Mouse (Mus musculus) heart, adult 2 months (tissue): ENCODE data around the gene Phospho1. TPM values are rescaled to one million over a fixed set of nuclear protein-coding genes. Genes with fewer than 3 reads are reported as not detected.

Source experiments
- DNase-seq, 2 experiments: peaks; one replicate each; pipeline ENCODE4 v3.0.0; 2021
- H3K27ac ChIP-seq: fragments of 200-600 bp; 2 replicates; pipeline ENCODE4 v1.8.1; 2022
- H3K27me3 ChIP-seq: fragments of 200-500 bp; 2 replicates; pipeline ENCODE4 v1.6.1; 2012; ENCODE audit warnings: mild to moderate bottlenecking, low read length, inconsistent platforms, mixed read lengths; ENCODE audit not compliant: control insufficient read depth, insufficient read depth
- H3K36me3 ChIP-seq: fragments of 200-500 bp; 2 replicates; pipeline ENCODE4 v1.6.1; 2012; ENCODE audit warnings: low read length, inconsistent platforms; ENCODE audit not compliant: control insufficient read depth, insufficient read depth
- H3K4me1 ChIP-seq: fragments of 200-500 bp; 2 replicates; pipeline ENCODE4 v1.6.1; 2011; ENCODE audit warnings: low read length; ENCODE audit not compliant: control insufficient read depth, insufficient read depth
- H3K4me3 ChIP-seq: fragments of 200-600 bp; 2 replicates; pipeline ENCODE4 v1.8.1; 2022
- H3K79me2 ChIP-seq: fragments of 200-500 bp; replicated peaks from 2 replicates; pipeline ENCODE4 v1.6.1; 2012; ENCODE audit warnings: mild to moderate bottlenecking, inconsistent platforms, low read length, moderate library complexity, mixed read lengths; ENCODE audit not compliant: control insufficient read depth, insufficient read depth
- H3K9ac ChIP-seq: fragments of 200-500 bp; 2 replicates; pipeline ENCODE4 v1.6.1; 2012; ENCODE audit warnings: low read depth, mild to moderate bottlenecking, control low read depth, inconsistent platforms, low read length, mixed read lengths
- CTCF ChIP-seq: fragments of 200-600 bp; IDR thresholded peaks from 2 replicates; pipeline ENCODE4 v1.8.1; 2022; ENCODE audit warnings: antibody characterized with exemption, mild to moderate bottlenecking, moderate library complexity
- EP300 ChIP-seq: fragments of 200-500 bp; IDR thresholded peaks from 2 replicates; pipeline ENCODE4 v1.6.1; 2011; ENCODE audit warnings: low read depth, low read length, control low read depth; ENCODE audit not compliant: insufficient read depth
- POLR2A ChIP-seq: fragments of 200-500 bp; IDR thresholded peaks from 2 replicates; pipeline ENCODE4 v1.6.1; 2011; ENCODE audit warnings: mild to moderate bottlenecking, low read depth, low read length, control low read depth; ENCODE audit not compliant: insufficient read depth
- WGBS: fragments of 180-500 bp; shearing (Covaris S2); methylation state at CpG from one replicate; pipeline ENCODE4 v1.1.7; 2018; 5-methylcytosine and 5-hydroxymethylcytosine counted together
- intact Hi-C: fragments of 180-260 bp; cut with DNase I; formaldehyde crosslinking; loops from one replicate; pipeline ENCODE4 v1.15.1; 2025
- polyA plus RNA-seq: library from polyadenylated mRNA; depleted of rRNA; stranded (reverse); fragments of >200 nt; gene quantifications from 2 replicates; pipeline ENCODE4 v1.2.3, GENCODE M21; 2012
- total RNA-seq, 2 experiments: library from RNA; stranded (reverse); gene quantifications; 2 replicates each; pipeline ENCODE4 v1.2.3; 2021

Phospho1 gene
- total and polyA plus RNA-seq, 3 experiments, result 181 to 244 (median 206) TPM

GRCm38 (mm10) chr11:95836433-95836832, 12.1 kb downstream of the Phospho1 start:
- intact Hi-C loops, result no loop called here
- peak overlapping the region; percentile 92 for H3K27ac ChIP-seq
- H3K4me3 ChIP-seq, result peak overlapping the region; percentile 2; the same call in 1 of the 2 replicates
- H3K9ac ChIP-seq, result no peak overlapping the region
- H3K4me1 ChIP-seq, result peaks cover 35% of the 10 kb centered on the region
- TF ChIP-seq EP300, result 0 out of 2 replicates have a peak, but pooled peaks have one; percentile 47
- no peak for TF ChIP-seq CTCF
- TF ChIP-seq POLR2A, result 0 out of 2 replicates have a peak, but pooled peaks have one; percentile 16
- H3K27me3 ChIP-seq, result no peaks in the 10 kb centered on the region
- WGBS, result 22% methylated on average over 6 of the region's 6 CpGs
- no peaks in the 10 kb centered on the region; the same call in 1 of the 2 replicates for H3K79me2 ChIP-seq
- H3K36me3 ChIP-seq, result peaks cover 6% of the 10 kb centered on the region; the same call in 1 of the 2 replicates
- DNase-seq, result peak; percentile 46 to 51

- intact Hi-C loops, result no loop called here
Observed at GRCm38 (mm10) chr11:95837059-95837458, 12.8 kb downstream of the Phospho1 start, which contains the start of gene Gngt2. Gene Gngt2, plus strand, starts transcription at chr11:95837216.

GRCm38 (mm10) chr11:95838598-95838997, 14.3 kb downstream of the Phospho1 start:
- Histone ChIP-seq H3K27me3 (no peaks in the 10 kb centered on the region), H3K4me1 (peaks cover 40% of the 10 kb centered on the region), H3K9ac (peak overlapping the region; percentile 3; the same call in 1 of the 2 replicates), H3K36me3 (peaks cover 6% of the 10 kb centered on the region; the same call in 1 of the 2 replicates), H3K79me2 (no peaks in the 10 kb centered on the region; the same call in 1 of the 2 replicates), H3K4me3 (0 out of 2 replicates have a peak overlapping the region, but pooled peaks have one; percentile 3), H3K27ac (peak overlapping the region; percentile 92)
- intact Hi-C loops, result no loop called here
- DNase-seq, result no peak
- WGBS, result 62% methylated on average over 4 of the region's 4 CpGs
- TF ChIP-seq CTCF (no peak), EP300 (no peak), POLR2A (no peak)

More at GRCm38 (mm10) chr11:95837059-95837458, 12.8 kb downstream of the Phospho1 start, which contains the start of gene Gngt2:
- TF ChIP-seq EP300 (peak; percentile 77; the same call in 1 of the 2 replicates), CTCF (no peak), POLR2A (peak; percentile 17; the same call in 1 of the 2 replicates)
- H3K27ac ChIP-seq, result peak within 1 kb of the TSS; percentile 92
- peak within 1 kb of the TSS; percentile 22; the same call in 1 of the 2 replicates for H3K4me3 ChIP-seq
- peaks cover 34% of the 10 kb centered on the region for H3K4me1 ChIP-seq
- peak; percentile 85 to 88 for DNase-seq
- H3K27me3 ChIP-seq, result no peaks in the 10 kb centered on the region
- WGBS, result 13% methylated on average over 10 of the region's 10 CpGs
- H3K36me3 ChIP-seq, result peaks cover 6% of the 10 kb centered on the region; the same call in 1 of the 2 replicates
- no peaks in the 10 kb centered on the region; the same call in 1 of the 2 replicates for H3K79me2 ChIP-seq
- H3K9ac ChIP-seq, result peak within 1 kb of the TSS; percentile 10; the same call in 1 of the 2 replicates

GRCm38 (mm10) chr11:95838999-95839868, 14.9 kb downstream of the Phospho1 start:
- 66% methylated on average over 8 of the region's 8 CpGs for WGBS
- intact Hi-C loops, result no loop called here
- no peaks in the 10 kb centered on the region for H3K27me3 ChIP-seq
- peak overlapping the region; percentile 92 for H3K27ac ChIP-seq
- H3K79me2 ChIP-seq, result no peaks in the 10 kb centered on the region; the same call in 1 of the 2 replicates
- no peak for TF ChIP-seq POLR2A
- TF ChIP-seq EP300, result no peak
- no peak for TF ChIP-seq CTCF
- no peak overlapping the region for H3K9ac ChIP-seq
- peak overlapping the region; percentile 2; the same call in 1 of the 2 replicates for H3K4me3 ChIP-seq
- peaks cover 38% of the 10 kb centered on the region for H3K4me1 ChIP-seq
- H3K36me3 ChIP-seq, result peaks cover 6% of the 10 kb centered on the region; the same call in 1 of the 2 replicates
- no peak for DNase-seq

GRCm38 (mm10) chr11:95840694-95841497, 16.6 kb downstream of the Phospho1 start:
- Histone ChIP-seq H3K4me3 (peak overlapping the region; percentile 67), H3K36me3 (peaks cover 3% of the 10 kb centered on the region; the same call in 1 of the 2 replicates), H3K27ac (peak overlapping the region; percentile 85), H3K79me2 (no peaks in the 10 kb centered on the region; the same call in 1 of the 2 replicates), H3K9ac (peak overlapping the region; percentile 81), H3K4me1 (peaks cover 30% of the 10 kb centered on the region), H3K27me3 (no peaks in the 10 kb centered on the region)
- DNase-seq, result no peak
- TF ChIP-seq CTCF, result no peak
- 0 out of 2 replicates have a peak, but pooled peaks have one; percentile 5 for TF ChIP-seq EP300
- 42% methylated on average over 5 of the region's 5 CpGs for WGBS
- intact Hi-C loops, result no loop called here
